Mouse (Mus musculus): ENCODE measurements at regions not wholly inside any gene's neighbourhood (a gene's known extent, or its start where the extent isn't known, plus 50 kb on each side); places are given as distances from the start of the nearest gene placed in this dataset.

- ATAC-seq, result no peak
Measured at GRCm38 (mm10) chr14:17567927-17568326, 92.1 kb upstream of the Thrb start.

- no peak for ATAC-seq
Measured at GRCm38 (mm10) chr14:17569087-17569636, 90.9 kb upstream of the Thrb start.

- ATAC-seq, result no peak
Measured at GRCm38 (mm10) chr14:17578776-17579175, 81.3 kb upstream of the Thrb start.

GRCm38 (mm10) chr14:17589595-17589994 lies 70.5 kb upstream of the Thrb start:
- no peak for ATAC-seq

GRCm38 (mm10) chr14:17599553-17599952 lies 60.5 kb upstream of the Thrb start:
- no peak for ATAC-seq

GRCm38 (mm10) chr14:17602357-17602756 lies 57.7 kb upstream of the Thrb start:
- no peak for ATAC-seq

GRCm38 (mm10) chr14:17606018-17606417 lies 54.0 kb upstream of the Thrb start:
- no peak for ATAC-seq

GRCm38 (mm10) chr14:17607186-17607585 lies 52.9 kb upstream of the Thrb start:
- no peak for ATAC-seq

Measured in inflammation-experienced regulatory T-cells, adult 6 months (primary cell).